Mouse (Mus musculus): ENCODE measurements around the gene Wdr43. TPM values are rescaled to one million over a fixed set of nuclear protein-coding genes. Genes with fewer than 3 reads are reported as not detected.

Gene Wdr43
- polyA plus RNA-seq, 1 experiment = 34.4 TPM

DNA sequence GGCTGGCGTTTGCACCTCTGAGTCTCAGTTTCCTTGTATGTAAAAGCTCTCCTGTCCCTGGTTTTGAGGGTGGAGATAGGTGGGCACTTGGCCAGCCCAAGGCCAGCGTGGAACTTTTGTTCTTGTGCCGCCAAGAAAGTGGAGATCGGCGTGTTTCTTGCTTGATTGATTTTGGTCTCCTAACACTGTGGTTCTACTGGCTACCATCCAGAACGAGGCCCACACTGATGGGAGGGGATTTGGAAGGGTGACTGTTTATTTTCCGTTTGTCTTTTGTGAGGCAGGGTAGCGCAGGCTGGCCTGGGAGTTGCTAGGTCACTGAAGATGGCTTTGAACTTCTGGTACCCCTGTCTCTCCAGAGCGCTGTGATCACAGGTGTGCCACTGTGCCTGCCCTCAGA, 58.2 kb downstream of the Wdr43 start:
- Histone ChIP-seq H3K27me3 (ENCODE audit: control insufficient read depth, insufficient read depth, insufficient read length) (no peaks in the 10 kb centered on the region), H3K79me3 (ENCODE audit: low read depth) (no peaks in the 10 kb centered on the region), H3K79me2 (ENCODE audit: control insufficient read depth, insufficient read depth) (no peaks in the 10 kb centered on the region), H3K4me3 (ENCODE audit: insufficient read depth, poor library complexity, severe bottlenecking) (no peak overlapping the region), H3ac (ENCODE audit: control insufficient read depth, insufficient read length, low read depth) (no peak overlapping the region), H3K36me3 (ENCODE audit: control insufficient read depth, insufficient read depth) (no peaks in the 10 kb centered on the region)
- no peak for TF ChIP-seq USF1 (IDR thresholded peaks at IDR 0.05; ENCODE audit: low read depth)
- TF ChIP-seq FOSL1 (IDR thresholded peaks at IDR 0.05; ENCODE audit: insufficient read depth, low read length, poor library complexity, severe bottlenecking) = no peak
- TF ChIP-seq MYOG (IDR thresholded peaks at IDR 0.05; ENCODE audit: control insufficient read depth, extremely low read depth, insufficient read length) = no peak
- TF ChIP-seq MAX (IDR thresholded peaks at IDR 0.05) = no peak
- TF ChIP-seq CEBPB (IDR thresholded peaks at IDR 0.05; ENCODE audit: low read depth) = no peak
- TF ChIP-seq MYOD1 (IDR thresholded peaks at IDR 0.05; ENCODE audit: control insufficient read depth, insufficient read length, low read depth) = no peak
- TF ChIP-seq CTCF (IDR thresholded peaks at IDR 0.05; ENCODE audit: control insufficient read depth, insufficient read depth, insufficient read length) = no peak

DNA sequence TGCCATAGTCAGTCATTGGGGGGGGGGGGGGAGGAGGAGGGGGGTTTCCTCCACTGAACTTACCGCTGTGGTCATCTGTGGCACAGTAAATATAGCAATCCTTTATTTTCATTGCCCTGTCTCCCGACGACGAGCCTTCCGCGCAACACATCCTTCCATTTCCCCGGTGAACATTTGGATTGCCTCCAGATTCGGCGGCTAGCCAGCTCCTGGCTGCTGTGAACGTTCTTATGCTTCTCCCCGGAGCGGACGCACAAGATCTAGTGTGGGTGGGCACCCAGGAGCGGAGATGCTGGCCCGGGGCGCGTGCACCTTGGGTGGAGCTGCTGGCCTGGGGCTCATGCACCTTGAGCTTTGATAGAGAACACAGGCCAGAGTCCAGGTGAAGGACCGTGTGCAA, 59.2 kb downstream of the Wdr43 start:
- Histone ChIP-seq H3K79me3 (ENCODE audit: low read depth) (no peaks in the 10 kb centered on the region), H3K79me2 (ENCODE audit: control insufficient read depth, insufficient read depth) (no peaks in the 10 kb centered on the region), H3K27me3 (ENCODE audit: control insufficient read depth, insufficient read depth, insufficient read length) (no peaks in the 10 kb centered on the region), H3K36me3 (ENCODE audit: control insufficient read depth, insufficient read depth) (no peaks in the 10 kb centered on the region), H3ac (ENCODE audit: control insufficient read depth, insufficient read length, low read depth) (no peak overlapping the region), H3K4me3 (ENCODE audit: insufficient read depth, poor library complexity, severe bottlenecking) (no peak overlapping the region)
- TF ChIP-seq CEBPB (IDR thresholded peaks at IDR 0.05; ENCODE audit: low read depth) = no peak
- TF ChIP-seq USF1 (IDR thresholded peaks at IDR 0.05; ENCODE audit: low read depth) = no peak
- no peak for TF ChIP-seq MYOG (IDR thresholded peaks at IDR 0.05; ENCODE audit: control insufficient read depth, extremely low read depth, insufficient read length)
- no peak for TF ChIP-seq CTCF (IDR thresholded peaks at IDR 0.05; ENCODE audit: control insufficient read depth, insufficient read depth, insufficient read length)
- no peak for TF ChIP-seq MYOD1 (IDR thresholded peaks at IDR 0.05; ENCODE audit: control insufficient read depth, insufficient read length, low read depth)
- TF ChIP-seq FOSL1 (IDR thresholded peaks at IDR 0.05; ENCODE audit: insufficient read depth, low read length, poor library complexity, severe bottlenecking) = no peak
- no peak for TF ChIP-seq MAX (IDR thresholded peaks at IDR 0.05)

- Histone ChIP-seq H3K4me3 (ENCODE audit: insufficient read depth, poor library complexity, severe bottlenecking) (no peak overlapping the region), H3K79me3 (ENCODE audit: low read depth) (no peaks in the 10 kb centered on the region), H3K79me2 (ENCODE audit: control insufficient read depth, insufficient read depth) (no peaks in the 10 kb centered on the region), H3K36me3 (ENCODE audit: control insufficient read depth, insufficient read depth) (no peaks in the 10 kb centered on the region), H3K27me3 (ENCODE audit: control insufficient read depth, insufficient read depth, insufficient read length) (no peaks in the 10 kb centered on the region), H3ac (ENCODE audit: control insufficient read depth, insufficient read length, low read depth) (no peak overlapping the region)
- no peak for TF ChIP-seq CTCF (IDR thresholded peaks at IDR 0.05; ENCODE audit: control insufficient read depth, insufficient read depth, insufficient read length)
- no peak for TF ChIP-seq CEBPB (IDR thresholded peaks at IDR 0.05; ENCODE audit: low read depth)
- no peak for TF ChIP-seq MYOG (IDR thresholded peaks at IDR 0.05; ENCODE audit: control insufficient read depth, extremely low read depth, insufficient read length)
- no peak for TF ChIP-seq USF1 (IDR thresholded peaks at IDR 0.05; ENCODE audit: low read depth)
- no peak for TF ChIP-seq MAX (IDR thresholded peaks at IDR 0.05)
- no peak for TF ChIP-seq MYOD1 (IDR thresholded peaks at IDR 0.05; ENCODE audit: control insufficient read depth, insufficient read length, low read depth)
- TF ChIP-seq FOSL1 (IDR thresholded peaks at IDR 0.05; ENCODE audit: insufficient read depth, low read length, poor library complexity, severe bottlenecking) = no peak
Measured at GRCm38 (mm10) chr17:71681666-71682065, 66.0 kb downstream of the Wdr43 start.

DNA sequence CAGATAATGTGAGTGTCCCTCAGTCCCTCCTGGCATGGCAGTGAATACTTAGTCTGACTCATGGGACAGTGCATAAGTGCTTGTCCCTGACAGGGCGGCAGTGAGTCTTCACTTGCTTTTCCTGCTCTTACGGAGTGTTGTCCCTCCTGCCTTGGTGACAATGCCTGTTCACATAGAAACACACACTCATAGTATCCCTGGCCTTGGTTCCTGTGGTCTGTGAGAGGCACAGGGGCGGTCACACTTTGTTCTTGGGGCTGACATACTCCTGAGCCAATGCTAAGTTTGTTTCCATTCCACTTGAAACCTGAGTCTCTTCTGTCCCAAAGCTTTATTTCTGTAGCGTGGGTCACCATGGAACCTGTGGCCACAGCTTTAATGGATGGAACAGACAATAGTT, 66.7 kb downstream of the Wdr43 start:
- Histone ChIP-seq H3K36me3 (ENCODE audit: control insufficient read depth, insufficient read depth) (no peaks in the 10 kb centered on the region), H3K27me3 (ENCODE audit: control insufficient read depth, insufficient read depth, insufficient read length) (no peaks in the 10 kb centered on the region), H3K79me3 (ENCODE audit: low read depth) (no peaks in the 10 kb centered on the region), H3K4me3 (ENCODE audit: insufficient read depth, poor library complexity, severe bottlenecking) (no peak overlapping the region), H3K79me2 (ENCODE audit: control insufficient read depth, insufficient read depth) (no peaks in the 10 kb centered on the region), H3ac (ENCODE audit: control insufficient read depth, insufficient read length, low read depth) (no peak overlapping the region)
- TF ChIP-seq MAX (IDR thresholded peaks at IDR 0.05) = no peak
- TF ChIP-seq MYOG (IDR thresholded peaks at IDR 0.05; ENCODE audit: control insufficient read depth, extremely low read depth, insufficient read length) = no peak
- no peak for TF ChIP-seq MYOD1 (IDR thresholded peaks at IDR 0.05; ENCODE audit: control insufficient read depth, insufficient read length, low read depth)
- TF ChIP-seq USF1 (IDR thresholded peaks at IDR 0.05; ENCODE audit: low read depth) = no peak
- no peak for TF ChIP-seq FOSL1 (IDR thresholded peaks at IDR 0.05; ENCODE audit: insufficient read depth, low read length, poor library complexity, severe bottlenecking)
- no peak for TF ChIP-seq CEBPB (IDR thresholded peaks at IDR 0.05; ENCODE audit: low read depth)
- TF ChIP-seq CTCF (IDR thresholded peaks at IDR 0.05; ENCODE audit: control insufficient read depth, insufficient read depth, insufficient read length) = no peak

DNA sequence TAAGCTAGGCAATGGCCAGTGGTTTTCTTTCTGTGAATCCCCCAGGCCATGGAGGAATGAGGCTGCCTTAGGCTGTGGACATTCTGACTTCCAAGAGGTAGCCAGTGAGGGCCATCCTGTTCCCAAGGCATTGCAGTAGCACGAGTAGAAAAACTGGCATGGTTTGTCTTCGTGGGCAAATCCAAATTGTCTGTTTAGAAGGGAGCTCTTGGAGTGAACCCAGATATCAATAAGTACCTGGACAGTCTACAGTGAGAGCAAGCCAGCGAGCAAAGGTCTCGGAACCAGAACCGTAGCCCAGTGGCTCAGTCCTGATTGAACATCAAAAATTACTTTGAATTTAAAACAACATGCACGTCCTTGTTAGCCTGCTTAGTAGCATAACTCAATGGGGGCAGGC, 67.6 kb downstream of the Wdr43 start:
- no peaks in the 10 kb centered on the region for H3K27me3 ChIP-seq (ENCODE audit: control insufficient read depth, insufficient read depth, insufficient read length)
- H3K36me3 ChIP-seq (ENCODE audit: control insufficient read depth, insufficient read depth) = no peaks in the 10 kb centered on the region
- H3ac ChIP-seq (ENCODE audit: control insufficient read depth, insufficient read length, low read depth) = no peak overlapping the region
- no peaks in the 10 kb centered on the region for H3K79me3 ChIP-seq (ENCODE audit: low read depth)
- no peaks in the 10 kb centered on the region for H3K79me2 ChIP-seq (ENCODE audit: control insufficient read depth, insufficient read depth)
- TF ChIP-seq MYOD1 (IDR thresholded peaks at IDR 0.05; ENCODE audit: control insufficient read depth, insufficient read length, low read depth) (no peak), CEBPB (IDR thresholded peaks at IDR 0.05; ENCODE audit: low read depth) (no peak), MAX (IDR thresholded peaks at IDR 0.05) (no peak), FOSL1 (IDR thresholded peaks at IDR 0.05; ENCODE audit: insufficient read depth, low read length, poor library complexity, severe bottlenecking) (no peak), USF1 (IDR thresholded peaks at IDR 0.05; ENCODE audit: low read depth) (no peak), CTCF (IDR thresholded peaks at IDR 0.05; ENCODE audit: control insufficient read depth, insufficient read depth, insufficient read length) (no peak), MYOG (IDR thresholded peaks at IDR 0.05; ENCODE audit: control insufficient read depth, extremely low read depth, insufficient read length) (no peak)
- no peak overlapping the region for H3K4me3 ChIP-seq (ENCODE audit: insufficient read depth, poor library complexity, severe bottlenecking)

GRCm38 (mm10) chr17:71684103-71684608, 68.5 kb downstream of the Wdr43 start:
- no peaks in the 10 kb centered on the region for H3K27me3 ChIP-seq (ENCODE audit: control insufficient read depth, insufficient read depth, insufficient read length)
- no peak overlapping the region for H3K4me3 ChIP-seq (ENCODE audit: insufficient read depth, poor library complexity, severe bottlenecking)
- TF ChIP-seq FOSL1 (IDR thresholded peaks at IDR 0.05; ENCODE audit: insufficient read depth, low read length, poor library complexity, severe bottlenecking) = no peak
- no peak for TF ChIP-seq CEBPB (IDR thresholded peaks at IDR 0.05; ENCODE audit: low read depth)
- no peak for TF ChIP-seq MYOD1 (IDR thresholded peaks at IDR 0.05; ENCODE audit: control insufficient read depth, insufficient read length, low read depth)
- no peak for TF ChIP-seq CTCF (IDR thresholded peaks at IDR 0.05; ENCODE audit: control insufficient read depth, insufficient read depth, insufficient read length)
- TF ChIP-seq MYOG (IDR thresholded peaks at IDR 0.05; ENCODE audit: control insufficient read depth, extremely low read depth, insufficient read length) = no peak
- TF ChIP-seq MAX (IDR thresholded peaks at IDR 0.05) = no peak
- TF ChIP-seq USF1 (IDR thresholded peaks at IDR 0.05; ENCODE audit: low read depth) = no peak
- H3K79me3 ChIP-seq (ENCODE audit: low read depth) = no peaks in the 10 kb centered on the region
- H3ac ChIP-seq (ENCODE audit: control insufficient read depth, insufficient read length, low read depth) = no peak overlapping the region
- H3K36me3 ChIP-seq (ENCODE audit: control insufficient read depth, insufficient read depth) = no peaks in the 10 kb centered on the region
- no peaks in the 10 kb centered on the region for H3K79me2 ChIP-seq (ENCODE audit: control insufficient read depth, insufficient read depth)

All from C2C12 (cell line).